Mouse (Mus musculus): Measurements from ENCODE around the gene Zdhhc3. TPM values are rescaled to one million over a fixed set of nuclear protein-coding genes. Genes with fewer than 3 reads are reported as not detected.

Zdhhc3 gene
- polyA plus RNA-seq, 1 experiment from 2014 or later = 55.9 TPM

Other genes with a start within 250 kb of the Zdhhc3 start
- 68.3 and 69.6 TPM in 2 replicates for gene Zfp445, start 247.2 kb downstream of the Zdhhc3 start, polyA plus RNA-seq (2014; fragmentation: Nextera tagmentation; extraction: Ambion mirVana)
- 2.7 and 3.7 TPM in 2 replicates for gene Zkscan7, start 227.5 kb downstream of the Zdhhc3 start, polyA plus RNA-seq (2014; fragmentation: Nextera tagmentation; extraction: Ambion mirVana)
- gene Zfp105, start 190.1 kb downstream of the Zdhhc3 start, polyA plus RNA-seq (2014; fragmentation: Nextera tagmentation; extraction: Ambion mirVana) = 17.8 and 21.1 TPM in 2 replicates
- gene 1110059G10Rik, start 162.2 kb downstream of the Zdhhc3 start, polyA plus RNA-seq (2014; fragmentation: Nextera tagmentation; extraction: Ambion mirVana) = 34.1 and 39.0 TPM in 2 replicates
- 63.6 and 75.7 TPM in 2 replicates for gene Kif15, start 162.2 kb downstream of the Zdhhc3 start, polyA plus RNA-seq (2014; fragmentation: Nextera tagmentation; extraction: Ambion mirVana)
- 24.8 and 24.9 TPM in 2 replicates for gene Tmem42, start 91.9 kb downstream of the Zdhhc3 start, polyA plus RNA-seq (2014; fragmentation: Nextera tagmentation; extraction: Ambion mirVana)
- 0.87 TPM in 1 of 2 replicates, not detected in the other for gene Tgm4, start 78.5 kb downstream of the Zdhhc3 start, polyA plus RNA-seq (2014; fragmentation: Nextera tagmentation; extraction: Ambion mirVana)
- gene Exosc7, start within 50 bp of the Zdhhc3 start, polyA plus RNA-seq (2014; fragmentation: Nextera tagmentation; extraction: Ambion mirVana) = 123 and 133 TPM in 2 replicates
- gene Clec3b, start 37.7 kb upstream of the Zdhhc3 start, polyA plus RNA-seq (2014; fragmentation: Nextera tagmentation; extraction: Ambion mirVana) = 0.26 TPM in 1 of 2 replicates, not detected in the other
- 15.1 and 15.8 TPM in 2 replicates for gene Cdcp1, start 102.8 kb upstream of the Zdhhc3 start, polyA plus RNA-seq (2014; fragmentation: Nextera tagmentation; extraction: Ambion mirVana)
- 9.7 and 10.6 TPM in 2 replicates for gene Tmem158, start 147.6 kb upstream of the Zdhhc3 start, polyA plus RNA-seq (2014; fragmentation: Nextera tagmentation; extraction: Ambion mirVana)